Mouse (Mus musculus): Measurements from ENCODE around the gene Cst6.
"Not testable (repeated sequence)": the region's sequence is repeated elsewhere in the genome, so short reads cannot be mapped to it uniquely, and the experiment has no call there.

Gene Cst6

GRCm38 (mm10) chr19:5349502-5349873, at the start of gene Cst6:
Gene Cst6 (minus strand): TSS chr19:5349574.
- not testable (repeated sequence) for DNase-seq (ENCODE audit: low read depth, low spot score)

DNA sequence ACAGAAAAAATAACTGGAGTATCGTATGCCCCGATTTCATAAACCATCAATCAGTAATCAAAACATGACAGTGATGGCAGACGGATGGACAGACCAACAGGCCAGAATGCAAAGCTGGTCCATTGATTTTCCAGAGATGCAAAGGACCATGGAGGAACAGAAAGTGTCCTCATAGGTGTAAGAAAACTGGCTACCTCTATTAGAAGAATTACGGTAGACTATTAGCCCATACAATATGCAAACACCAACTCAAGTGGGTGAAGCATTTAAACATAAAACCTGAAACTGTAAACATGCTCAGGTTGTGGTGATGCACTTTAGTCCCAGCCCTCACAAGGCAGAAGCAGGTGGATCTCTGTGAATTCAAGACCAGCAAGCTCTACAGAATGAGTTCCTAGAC, 46.0 kb upstream of the Cst6 start:
- DNase-seq (ENCODE audit: low read depth, low spot score): no peak

DNA sequence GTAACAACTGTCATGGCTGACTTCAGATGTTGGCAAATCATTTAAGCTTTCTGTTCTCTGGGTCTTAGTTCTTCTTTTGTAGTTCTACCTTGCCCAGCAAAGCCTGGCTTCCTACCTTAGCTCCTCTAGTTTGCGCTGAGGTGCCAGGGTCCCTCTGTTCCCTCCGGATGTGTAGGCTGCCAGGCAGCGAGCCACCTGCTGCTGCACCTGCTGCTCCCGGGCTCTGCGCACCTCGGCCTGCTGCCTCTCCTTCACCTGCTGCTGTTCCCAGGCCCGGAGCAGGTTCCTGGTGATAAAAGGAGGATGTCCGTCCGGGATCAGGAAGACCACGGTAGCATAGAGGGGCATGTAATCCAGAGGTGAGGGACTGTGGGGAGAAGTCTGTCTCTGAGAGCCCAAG, 44.8 kb upstream of the Cst6 start:
- DNase-seq (ENCODE audit: low read depth, low spot score): no peak

- no peak for DNase-seq (ENCODE audit: low read depth, low spot score)
These were observed 43.5 kb upstream of the Cst6 start for GRCm38 (mm10) chr19:5392892-5393291.

- DNase-seq (ENCODE audit: low read depth, low spot score): no peak
These were observed 41.0 kb upstream of the Cst6 start for GRCm38 (mm10) chr19:5390416-5390815.

GRCm38 (mm10) chr19:5389647-5390046, 40.3 kb upstream of the Cst6 start:
- peak; percentile 81 for DNase-seq (ENCODE audit: low read depth, low spot score)

DNA sequence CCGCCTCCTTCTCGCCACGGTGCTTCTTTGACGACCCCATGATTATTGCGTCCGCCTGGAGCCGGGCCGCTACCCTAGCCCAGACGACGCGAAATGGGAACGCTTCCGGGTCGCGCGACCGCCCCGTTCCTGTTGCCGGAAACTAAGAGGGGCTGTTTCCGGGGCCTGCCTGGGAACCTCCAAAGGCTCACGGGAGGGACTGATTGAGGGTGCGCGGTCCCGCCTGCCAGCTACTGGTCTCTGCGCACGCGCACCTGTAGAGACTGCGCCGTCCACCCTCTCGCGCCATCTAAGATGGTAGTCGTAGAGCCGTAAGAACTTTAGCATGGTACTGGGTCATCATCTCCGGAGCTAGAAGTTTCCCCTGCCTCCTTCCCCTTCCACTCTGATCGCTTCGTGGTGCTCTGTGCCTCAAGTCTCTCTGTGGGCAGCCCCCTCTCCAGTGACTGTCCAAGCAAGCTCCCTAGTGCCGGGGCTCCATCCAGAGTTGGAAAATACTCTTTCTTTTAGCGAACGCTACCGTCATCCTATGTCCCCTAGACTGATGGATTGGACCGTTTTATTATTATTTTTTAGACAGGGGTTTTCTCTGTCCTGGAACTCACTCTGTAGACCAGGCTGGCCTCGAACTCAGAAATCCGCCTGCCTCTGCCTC, 39.3 kb upstream of the Cst6 start, which contains the start of gene Sart1:
Sart1 (minus strand) TSS at position 116 of the 655 bp plus-strand sequence.
- DNase-seq (ENCODE audit: low read depth, low spot score): peak; percentile 98

DNA sequence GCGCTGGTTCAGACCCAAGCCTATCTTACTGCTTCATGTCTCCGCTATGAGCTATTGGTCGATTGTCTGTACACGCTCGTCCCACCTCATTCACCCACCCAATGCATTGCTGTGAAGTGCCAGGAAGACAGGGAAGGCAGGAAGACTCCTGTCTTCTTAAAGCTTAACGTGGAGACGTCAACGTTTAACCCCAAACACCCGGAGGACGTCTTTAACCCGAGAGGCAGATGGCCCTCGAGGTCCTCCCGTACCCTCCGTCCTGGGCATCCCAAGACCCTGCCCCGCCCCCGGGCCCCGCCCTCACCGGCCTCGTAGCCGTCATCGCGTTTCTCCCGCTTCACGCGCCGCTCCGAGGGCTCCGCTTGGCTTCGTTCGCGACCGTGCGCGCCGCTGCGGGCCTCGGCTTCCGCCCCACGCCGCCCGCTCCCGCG, 38.7 kb upstream of the Cst6 start:
- DNase-seq (ENCODE audit: low read depth, low spot score): no peak

GRCm38 (mm10) chr19:5384715-5385114, 35.3 kb upstream of the Cst6 start:
- DNase-seq (ENCODE audit: low read depth, low spot score): no peak

DNA sequence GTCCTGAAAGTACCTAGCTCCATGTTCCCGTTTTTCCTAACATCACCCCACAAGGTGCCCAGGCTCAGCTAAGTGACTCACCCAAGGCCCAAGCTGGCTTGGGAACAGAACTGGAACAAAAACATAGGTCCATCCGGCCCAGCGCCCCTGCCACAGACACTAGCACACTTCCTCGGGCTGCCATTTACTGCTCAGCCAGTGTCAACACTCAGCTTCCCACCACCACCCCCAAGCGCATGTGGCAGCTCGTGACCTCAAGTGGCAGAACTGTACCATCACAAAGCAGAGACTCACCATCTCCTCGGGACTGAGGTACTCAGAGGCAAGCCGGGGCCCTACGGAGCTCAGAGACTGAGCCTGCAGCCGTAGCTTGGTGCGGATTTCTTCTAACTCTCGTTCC, 34.0 kb upstream of the Cst6 start:
- no peak for DNase-seq (ENCODE audit: low read depth, low spot score)

DNA sequence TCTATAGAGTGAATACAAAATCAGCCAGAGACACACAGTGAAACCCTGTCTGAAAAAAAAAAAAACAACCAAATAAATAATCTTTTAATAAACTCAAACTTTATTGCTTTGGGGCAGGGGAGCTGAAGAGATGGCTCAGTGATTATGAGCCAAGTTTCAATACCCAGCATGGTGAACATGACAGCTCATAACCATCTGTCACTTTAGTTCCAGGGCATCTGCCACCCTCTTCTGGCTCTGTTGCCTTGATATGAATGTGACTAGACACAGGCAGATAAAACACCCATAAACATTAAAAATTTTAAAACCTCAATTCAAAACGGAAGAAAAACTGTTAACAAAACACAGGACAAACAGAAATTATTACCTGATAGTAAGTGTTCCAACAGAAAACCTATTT, 28.1 kb upstream of the Cst6 start:
- no peak for DNase-seq (ENCODE audit: low read depth, low spot score)

DNA sequence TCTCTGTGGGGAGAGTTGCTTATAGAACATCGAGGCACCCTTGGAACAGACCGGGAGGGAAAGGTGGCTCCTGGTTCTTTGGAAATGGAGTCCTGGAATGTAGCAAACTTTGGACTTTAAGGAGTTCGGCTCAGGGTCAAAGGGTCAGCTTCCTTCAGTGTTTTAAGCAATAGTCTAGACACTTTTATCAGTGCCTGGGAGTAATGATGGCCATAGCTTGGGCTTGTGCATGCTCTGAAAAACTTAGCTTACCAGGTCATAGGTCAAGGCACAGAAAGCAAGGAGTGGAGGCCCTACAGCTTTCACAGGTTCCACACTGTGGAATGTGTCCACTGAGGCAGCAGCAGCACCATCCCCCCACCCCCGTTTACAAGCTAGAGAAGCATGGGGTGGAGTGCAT, 25.4 kb upstream of the Cst6 start:
- peak; percentile 32 for DNase-seq (ENCODE audit: low read depth, low spot score)

- DNase-seq (ENCODE audit: low read depth, low spot score): no peak
These were observed 24.8 kb upstream of the Cst6 start for GRCm38 (mm10) chr19:5374177-5374576.

GRCm38 (mm10) chr19:5372724-5373123, 23.4 kb upstream of the Cst6 start:
- DNase-seq (ENCODE audit: low read depth, low spot score): no peak

DNA sequence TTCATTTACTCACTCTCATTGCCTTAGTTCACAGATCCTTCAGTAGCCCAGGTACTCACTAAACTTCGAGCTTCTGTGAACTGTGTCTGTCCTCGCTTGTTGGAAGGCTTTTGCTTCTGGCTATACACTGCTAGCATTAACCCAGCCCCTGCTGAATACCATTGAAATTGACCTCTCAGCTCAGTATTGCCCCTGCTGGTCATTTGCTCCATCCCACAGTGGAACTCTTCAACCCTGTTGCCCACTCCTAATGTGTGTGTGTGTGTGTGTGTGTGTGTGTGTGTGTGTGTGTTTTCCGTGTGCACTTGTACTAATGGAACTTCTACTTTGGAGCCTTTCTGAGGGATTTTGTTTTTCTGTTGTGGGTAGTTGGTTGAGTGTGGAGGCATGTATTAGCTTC, 21.6 kb upstream of the Cst6 start:
- peak; percentile 54 for DNase-seq (ENCODE audit: low read depth, low spot score)

GRCm38 (mm10) chr19:5367455-5367854, 18.1 kb upstream of the Cst6 start:
- peak; percentile 62 for DNase-seq (ENCODE audit: low read depth, low spot score)

- no peak for DNase-seq (ENCODE audit: low read depth, low spot score)
These were observed 17.6 kb upstream of the Cst6 start, which contains the start of gene Banf1 for GRCm38 (mm10) chr19:5367053-5367359. Gene Banf1 (minus strand): TSS chr19:5367168.

DNA sequence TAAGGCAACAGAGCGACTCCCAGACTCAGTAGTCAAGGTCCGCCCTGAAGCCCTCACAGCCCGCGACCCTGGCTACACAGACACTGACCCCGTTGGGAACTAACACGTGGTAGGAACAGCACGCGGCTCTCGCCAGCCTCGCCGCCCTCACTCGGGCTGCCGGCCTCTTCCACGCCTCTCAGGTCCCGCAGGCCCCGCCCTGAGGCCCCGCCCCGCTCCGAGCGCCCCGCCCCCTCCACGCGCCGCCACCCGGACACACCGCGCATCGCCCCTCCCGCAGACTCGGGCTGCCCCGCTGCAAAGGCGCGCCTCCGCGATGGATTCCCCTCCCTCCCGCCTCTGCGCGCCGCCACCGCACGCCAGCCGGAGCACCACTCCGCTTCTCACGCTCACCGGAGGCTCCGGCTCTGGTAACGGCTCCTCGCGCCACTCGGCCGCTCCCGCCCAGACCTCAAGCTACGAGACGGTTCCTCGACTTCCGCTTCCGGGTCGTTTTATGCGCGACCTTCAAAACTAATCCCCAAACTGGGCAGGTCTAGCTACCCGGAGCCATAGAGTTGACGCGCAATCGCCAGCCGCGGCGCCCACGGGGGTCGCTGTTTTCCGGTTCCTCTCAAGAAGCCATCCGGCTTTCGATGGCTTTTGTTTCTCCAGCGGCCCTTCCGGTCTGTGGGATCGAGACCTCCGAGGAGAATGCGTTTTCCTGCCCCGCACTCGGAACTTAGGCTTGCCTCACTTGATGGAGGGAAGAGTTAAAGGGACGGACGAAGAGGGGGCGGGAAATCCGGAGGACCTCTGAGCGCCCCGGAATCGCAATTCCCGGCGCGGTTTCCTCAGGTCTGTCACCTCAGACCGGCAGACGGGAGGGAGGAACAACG, 17.0 kb upstream of the Cst6 start, which contains the start of gene Eif1ad:
Eif1ad (plus strand) TSS at position 567 of the 878 bp plus-strand sequence.
- peak; percentile 99 for DNase-seq (ENCODE audit: low read depth, low spot score)

GRCm38 (mm10) chr19:5365751-5366150, 16.4 kb upstream of the Cst6 start:
- no peak for DNase-seq (ENCODE audit: low read depth, low spot score)

DNA sequence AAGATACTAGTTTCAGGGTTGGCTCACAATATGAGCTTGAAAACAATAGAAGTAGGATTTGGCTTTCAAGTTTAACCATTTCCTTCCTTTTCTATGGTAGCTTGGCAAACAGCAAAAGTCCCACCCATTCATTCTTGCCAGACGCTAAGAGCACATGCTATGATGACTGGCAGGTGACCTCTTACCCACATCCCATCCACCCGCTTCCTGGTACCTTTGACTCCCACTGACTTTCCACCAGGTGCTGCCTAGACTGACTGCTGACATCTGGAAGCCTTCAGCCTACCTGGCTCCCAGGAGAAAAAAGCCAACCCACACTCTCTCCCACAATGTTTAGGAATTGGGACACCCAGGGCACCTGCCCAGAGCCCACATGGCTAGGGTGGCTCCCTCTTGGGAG, 14.8 kb upstream of the Cst6 start:
- DNase-seq (ENCODE audit: low read depth, low spot score): no peak

- peak; percentile 90 for DNase-seq (ENCODE audit: low read depth, low spot score)
These were observed 12.8 kb upstream of the Cst6 start for GRCm38 (mm10) chr19:5362186-5362585.

DNA sequence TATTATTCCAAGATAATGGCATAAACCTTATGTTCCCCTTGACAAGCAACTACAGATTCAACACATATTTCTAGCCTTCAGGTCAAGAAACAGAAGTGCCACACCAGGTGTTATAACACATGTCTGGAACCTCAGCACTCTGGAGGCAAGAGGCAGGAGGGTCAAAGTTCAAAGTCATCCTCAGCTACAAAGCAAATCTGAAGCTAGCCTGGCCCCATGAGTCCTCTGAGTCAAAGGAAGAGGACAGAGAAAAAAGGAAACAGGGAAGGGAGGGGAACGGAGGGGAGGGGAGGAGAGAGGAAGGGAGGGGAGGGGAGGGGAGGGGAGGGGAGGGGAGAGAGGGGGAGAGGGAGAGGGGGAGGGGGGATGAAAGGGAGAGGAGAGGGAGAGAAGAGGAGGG, 6.7 kb upstream of the Cst6 start:
- peak; percentile 77 for DNase-seq (ENCODE audit: low read depth, low spot score)

GRCm38 (mm10) chr19:5353609-5354008, 4.2 kb upstream of the Cst6 start:
- no peak for DNase-seq (ENCODE audit: low read depth, low spot score)
